Mouse (Mus musculus) cortical plate, adult 2 months (tissue): ENCODE measurements at regions not wholly inside any gene's neighbourhood (a gene's known extent, or its start where the extent isn't known, plus 50 kb on each side); places are given as distances from the start of the nearest gene placed in this dataset.

Source experiments
- H3K27ac ChIP-seq: fragments of 200-500 bp; 2 replicates; pipeline ENCODE4 v1.5.1; 2012; ENCODE audit warnings: low read length, control low read depth, inconsistent platforms; ENCODE audit not compliant: insufficient read depth
- H3K4me1 ChIP-seq: fragments of 200-500 bp; 2 replicates; pipeline ENCODE4 v1.6.1; 2011; ENCODE audit warnings: low read length; ENCODE audit not compliant: control insufficient read depth, insufficient read depth
- H3K4me3 ChIP-seq: fragments of 200-500 bp; 2 replicates; pipeline ENCODE4 v1.5.1; 2011; ENCODE audit warnings: mild to moderate bottlenecking, low read length, control low read depth; ENCODE audit not compliant: insufficient read depth
- CTCF ChIP-seq: fragments of 200-500 bp; IDR thresholded peaks from 2 replicates; pipeline ENCODE4 v1.5.1; 2011; ENCODE audit warnings: mild to moderate bottlenecking, control low read depth, low read length; ENCODE audit not compliant: insufficient read depth; ENCODE audit errors: extremely low read depth
- POLR2A ChIP-seq: fragments of 200-500 bp; IDR thresholded peaks from 2 replicates; pipeline ENCODE4 v1.6.1; 2011; ENCODE audit warnings: mild to moderate bottlenecking, low read length, control low read depth; ENCODE audit not compliant: insufficient read depth; ENCODE audit errors: extremely low read depth

GRCm38 (mm10) chr10:66814565-66815201 is 281.2 kb upstream of the Jmjd1c start:
- Histone ChIP-seq H3K4me1 (peaks cover 2% of the 10 kb centered on the region; the same call in 1 of the 2 replicates), H3K27ac (no peak overlapping the region), H3K4me3 (no peak overlapping the region)
- TF ChIP-seq CTCF (peak; percentile 76), POLR2A (no peak)

DNA sequence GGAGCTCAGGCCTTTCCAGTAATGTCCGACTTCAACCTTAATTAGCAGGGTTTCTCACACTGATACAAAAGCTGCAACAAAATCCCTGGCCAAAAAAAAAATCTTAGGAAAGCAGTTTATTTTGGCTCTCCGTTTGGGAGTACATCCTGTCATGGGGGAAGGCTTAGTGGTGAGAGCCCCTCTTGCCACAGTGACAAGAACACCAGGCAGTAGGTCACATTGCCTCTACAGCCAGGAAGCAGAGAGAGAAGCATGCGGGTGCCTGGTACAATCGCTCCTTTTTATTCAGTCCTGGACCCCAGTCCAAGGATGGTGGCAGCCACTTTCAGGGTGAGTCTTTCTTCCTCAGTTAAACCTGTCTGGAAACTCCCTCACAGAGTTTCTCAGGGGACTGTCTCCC is 280.0 kb upstream of the Jmjd1c start:
- TF ChIP-seq POLR2A (no peak), CTCF (no peak)
- Histone ChIP-seq H3K4me3 (no peak overlapping the region), H3K27ac (no peak overlapping the region), H3K4me1 (peaks cover 2% of the 10 kb centered on the region; the same call in 1 of the 2 replicates)

DNA sequence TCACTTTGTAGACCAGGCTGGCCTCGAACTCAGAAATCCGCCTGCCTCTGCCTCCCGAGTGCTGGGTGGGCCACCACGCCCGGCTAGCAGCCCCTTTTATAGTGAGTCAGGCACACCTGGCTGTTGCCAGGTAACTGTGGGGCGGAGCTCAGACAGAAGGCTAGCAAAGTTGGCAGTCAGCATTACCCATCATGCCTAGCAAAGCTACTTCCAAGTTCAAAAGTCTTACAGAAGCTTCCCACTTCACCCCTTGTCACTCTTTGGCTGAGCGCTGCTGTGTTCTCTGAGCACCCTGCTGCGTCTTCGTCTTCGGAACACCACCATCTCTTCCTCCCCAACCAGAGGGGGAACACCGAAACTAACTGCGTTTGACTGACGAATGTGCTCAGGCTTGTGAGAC is 279.1 kb upstream of the Jmjd1c start:
- Histone ChIP-seq H3K4me1 (peaks cover 2% of the 10 kb centered on the region; the same call in 1 of the 2 replicates), H3K27ac (no peak overlapping the region), H3K4me3 (no peak overlapping the region)
- no peak for TF ChIP-seq POLR2A
- no peak for TF ChIP-seq CTCF

GRCm38 (mm10) chr10:66817876-66818275 is 278.0 kb upstream of the Jmjd1c start:
- TF ChIP-seq CTCF (no peak), POLR2A (no peak)
- peaks cover 2% of the 10 kb centered on the region; the same call in 1 of the 2 replicates for H3K4me1 ChIP-seq
- no peak overlapping the region for H3K27ac ChIP-seq
- H3K4me3 ChIP-seq = no peak overlapping the region

DNA sequence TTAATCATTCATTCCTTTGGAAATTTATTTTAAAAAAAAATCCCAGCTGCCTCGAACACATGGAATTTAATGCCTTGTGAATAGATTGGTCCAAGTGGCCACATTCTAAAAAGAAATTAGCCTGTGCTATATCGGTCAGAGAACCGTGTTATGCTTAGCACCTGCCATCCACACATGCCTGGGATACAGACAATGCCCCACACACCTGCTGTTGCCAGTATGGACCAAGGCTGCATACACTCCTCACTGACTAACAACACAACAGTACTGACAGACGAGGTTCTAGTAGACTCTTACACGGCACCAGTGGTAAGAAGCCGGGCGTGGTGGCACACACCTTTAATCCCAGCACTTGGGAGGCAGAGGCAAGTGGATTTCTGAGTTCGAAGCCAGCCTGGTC is 276.4 kb upstream of the Jmjd1c start:
- Histone ChIP-seq H3K27ac (no peak overlapping the region), H3K4me3 (no peak overlapping the region), H3K4me1 (peaks cover 2% of the 10 kb centered on the region; the same call in 1 of the 2 replicates)
- no peak for TF ChIP-seq POLR2A
- no peak for TF ChIP-seq CTCF

DNA sequence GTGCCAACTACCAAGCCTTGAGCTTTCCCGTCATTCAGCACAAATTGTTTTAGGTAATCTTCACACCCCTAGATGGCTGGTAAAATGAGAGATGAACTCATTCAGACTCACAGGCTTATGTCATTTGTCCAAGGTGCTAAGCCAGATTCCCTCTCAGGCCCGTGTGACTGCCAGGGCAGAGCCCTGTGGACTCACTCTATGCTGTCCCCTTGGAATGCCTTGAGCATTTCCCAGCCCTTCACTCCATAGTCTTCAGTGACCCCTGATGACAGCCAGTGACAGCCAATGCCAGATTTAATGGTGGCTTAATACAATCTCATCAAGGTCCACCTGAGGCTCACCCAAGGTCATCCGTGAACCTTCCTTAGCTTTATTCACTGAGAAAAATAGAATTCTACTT is 270.2 kb upstream of the Jmjd1c start:
- no peak overlapping the region for H3K27ac ChIP-seq
- H3K4me1 ChIP-seq = no peaks in the 10 kb centered on the region
- TF ChIP-seq CTCF (no peak), POLR2A (no peak)
- no peak overlapping the region for H3K4me3 ChIP-seq

GRCm38 (mm10) chr10:66826327-66826726 is 269.6 kb upstream of the Jmjd1c start:
- Histone ChIP-seq H3K4me1 (no peaks in the 10 kb centered on the region), H3K4me3 (no peak overlapping the region), H3K27ac (no peak overlapping the region)
- TF ChIP-seq POLR2A = no peak
- no peak for TF ChIP-seq CTCF

DNA sequence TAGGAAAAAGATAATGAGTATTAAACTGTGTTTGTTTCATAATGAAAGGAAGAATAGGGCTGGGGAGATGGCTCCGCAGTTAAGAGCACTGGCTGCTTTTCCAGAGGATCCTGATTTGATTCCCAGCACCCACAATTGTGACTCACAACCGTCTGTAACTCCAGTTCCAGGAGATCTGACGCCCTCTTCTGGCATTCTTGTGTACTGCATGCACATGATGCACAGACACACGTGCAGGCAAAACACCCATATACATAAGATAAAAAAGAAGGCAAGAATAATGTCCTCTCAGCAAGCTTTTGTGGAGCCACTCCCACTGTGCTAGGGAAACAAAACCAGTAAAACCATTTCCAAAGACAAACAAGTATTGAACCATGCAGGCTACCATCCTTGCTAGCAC is 261.0 kb upstream of the Jmjd1c start:
- Histone ChIP-seq H3K27ac (no peak overlapping the region), H3K4me1 (no peaks in the 10 kb centered on the region)
- TF ChIP-seq CTCF (no peak), POLR2A (no peak)

DNA sequence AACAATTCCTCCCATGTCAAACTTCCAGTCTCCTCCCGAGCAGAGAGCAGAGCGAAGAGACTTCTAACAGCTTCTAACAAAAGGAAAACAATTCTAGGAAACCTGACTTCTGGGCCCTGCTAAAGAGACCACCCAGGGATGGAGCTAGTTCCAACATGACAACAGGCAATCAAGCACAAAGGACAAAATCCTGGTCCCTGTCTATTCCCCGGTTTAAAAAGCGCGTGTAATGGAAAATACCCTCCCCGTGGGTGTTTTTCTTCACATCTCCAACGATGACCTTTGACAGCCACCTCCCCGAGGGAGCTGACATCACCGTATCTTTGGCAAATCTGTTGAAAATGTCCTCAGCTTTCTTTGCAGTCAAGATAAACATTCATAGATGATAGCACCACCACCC is 256.9 kb upstream of the Jmjd1c start:
- H3K4me1 ChIP-seq = no peaks in the 10 kb centered on the region
- H3K4me3 ChIP-seq = no peak overlapping the region
- H3K27ac ChIP-seq = no peak overlapping the region
- TF ChIP-seq POLR2A (no peak), CTCF (no peak)

More for the DNA sequence above, 261.0 kb upstream of the Jmjd1c start:
- H3K4me3 ChIP-seq = no peak overlapping the region

- Histone ChIP-seq H3K4me3 (no peak overlapping the region), H3K27ac (no peak overlapping the region), H3K4me1 (no peaks in the 10 kb centered on the region)
- TF ChIP-seq CTCF = no peak
- no peak for TF ChIP-seq POLR2A
Measured at GRCm38 (mm10) chr10:66843258-66843657, 252.7 kb upstream of the Jmjd1c start.
